Mouse (Mus musculus) B cell, adult (primary cell): ENCODE results near the gene Idi1. TPM values are rescaled to one million over a fixed set of nuclear protein-coding genes. Genes with fewer than 3 reads are reported as not detected.

Experiments used
- total RNA-seq: library from RNA; stranded (reverse); gene quantifications from 4 replicates; pipeline ENCODE4 v1.2.4, GENCODE M21; 2023; ENCODE audit not compliant: inconsistent age

Idi1 gene
- 12.9 to 15.2 TPM (median 13.7 TPM) in 4 replicates for total RNA-seq

DNA sequence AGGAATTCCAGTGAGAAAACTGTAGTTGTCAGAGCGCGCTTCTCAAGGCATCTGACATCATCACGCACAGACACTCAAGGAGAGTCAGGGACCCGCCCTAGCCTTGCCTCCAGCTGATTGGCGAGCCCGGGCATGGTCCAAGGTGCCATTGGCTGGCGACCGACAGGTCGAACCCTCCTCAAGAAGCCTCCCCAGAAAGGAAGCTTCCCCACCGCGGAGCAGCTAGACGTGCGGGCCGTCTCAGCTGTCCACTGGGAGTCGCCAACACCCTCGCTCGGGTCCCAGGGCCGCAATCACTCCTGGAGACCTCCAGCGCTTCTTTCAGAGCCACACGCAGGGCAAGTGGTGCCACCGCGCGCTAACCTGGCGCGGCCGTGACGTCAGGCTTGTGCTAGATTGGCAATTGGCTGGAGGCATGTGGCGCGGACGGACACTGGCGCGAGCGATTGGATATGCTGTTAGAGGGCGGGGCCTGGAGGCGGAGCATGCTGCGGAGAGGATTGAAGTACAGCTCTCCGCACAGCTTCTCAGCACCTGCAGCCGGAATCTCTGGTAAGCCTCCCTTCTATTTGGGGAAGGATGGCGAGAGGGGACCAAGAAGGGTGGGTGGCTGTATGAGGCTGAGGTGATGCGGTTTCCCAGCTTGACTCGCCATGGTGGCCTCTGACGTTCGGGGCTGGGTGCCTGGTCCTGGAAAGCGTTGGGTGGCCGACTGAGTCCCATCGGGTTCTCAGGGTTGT, at the start of gene Idi1:
TSS of gene Idi1 (plus strand) at position 57 of the 740 bp plus-strand sequence.

GRCm38 (mm10) chr13:8871314-8871962, 13.9 kb upstream of the Idi1 start, which contains the start of gene Wdr37:
TSS of gene Wdr37 (minus strand) at chr13:8871909.

Other genes with a start within 250 kb of the Idi1 start
- gene Wdr37, start 13.6 kb upstream of the Idi1 start, total RNA-seq, result 45.2 to 55.9 TPM (median 46.3 TPM) in 4 replicates
- not detected in 4 replicates for gene Gm9745, start 62.7 kb downstream of the Idi1 start, total RNA-seq
- not detected in 4 replicates for gene Idi2, start 67.4 kb downstream of the Idi1 start, total RNA-seq
- gene Gtpbp4, start 110.6 kb downstream of the Idi1 start, total RNA-seq, result 89.0 to 108 TPM (median 108 TPM) in 4 replicates
- 63.6 to 76.2 TPM (median 71.3 TPM) in 4 replicates for gene Larp4b, start 208.4 kb downstream of the Idi1 start, total RNA-seq